Mouse (Mus musculus): Measurements from ENCODE around the gene Kxd1. TPM values are rescaled to one million over a fixed set of nuclear protein-coding genes. Genes with fewer than 3 reads are reported as not detected.

Kxd1 gene
- polyA plus RNA-seq, 1 experiment from 2014 or later, result 77.6 TPM

- 33% methylated on average over 10 of the region's 10 CpGs for WGBS
- H3K4me2 ChIP-seq (ENCODE audit: low read depth, low read length), result no peak overlapping the region
- ATAC-seq (replicated peaks; ENCODE audit: extremely low read depth, insufficient read depth, low FRiP score), result peak; percentile 62
- H3K9me3 ChIP-seq (replicated peaks; ENCODE audit: control insufficient read depth, low read length), result no peaks in the 10 kb centered on the region
- no peak overlapping the region for H3K27ac ChIP-seq (ENCODE audit: low read length)
- peaks cover 28% of the 10 kb centered on the region for H3K4me1 ChIP-seq (ENCODE audit: control insufficient read depth, insufficient read depth, low read length)
- no peak overlapping the region for H3K4me3 ChIP-seq (ENCODE audit: low read length)
- no peaks in the 10 kb centered on the region for H3K27me3 ChIP-seq (ENCODE audit: control insufficient read depth, insufficient read depth, low read length)
- no peaks in the 10 kb centered on the region for H3K36me3 ChIP-seq (ENCODE audit: control insufficient read depth, insufficient read depth)
- H3K9ac ChIP-seq (ENCODE audit: low read length), result no peak overlapping the region
Observed at GRCm38 (mm10) chr8:70469295-70469916, 58.4 kb downstream of the Kxd1 start.

DNA sequence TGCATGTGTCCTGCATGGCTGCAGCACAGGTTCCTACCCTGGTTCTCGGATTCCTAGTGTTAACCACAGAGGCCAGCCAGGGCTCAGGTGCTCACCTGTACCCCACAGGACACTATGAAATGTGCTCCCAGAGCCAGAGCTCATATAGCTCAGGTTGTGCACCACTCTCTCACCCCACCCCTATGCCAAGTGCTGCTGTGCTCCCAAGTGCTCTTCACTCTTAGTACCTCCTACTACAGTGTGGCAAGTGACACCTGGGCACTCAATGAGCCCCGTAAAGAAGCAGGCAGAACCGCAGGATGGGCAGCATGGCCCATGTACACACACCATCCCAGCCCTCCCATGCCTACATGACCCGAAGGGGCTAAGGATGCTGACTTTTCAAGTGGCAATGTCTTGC lies 59.0 kb downstream of the Kxd1 start:
- Histone ChIP-seq H3K4me2 (ENCODE audit: low read depth, low read length) (no peak overlapping the region), H3K27me3 (ENCODE audit: control insufficient read depth, insufficient read depth, low read length) (no peaks in the 10 kb centered on the region), H3K27ac (ENCODE audit: low read length) (no peak overlapping the region), H3K4me1 (ENCODE audit: control insufficient read depth, insufficient read depth, low read length) (peaks cover 28% of the 10 kb centered on the region), H3K4me3 (ENCODE audit: low read length) (no peak overlapping the region), H3K36me3 (ENCODE audit: control insufficient read depth, insufficient read depth) (no peaks in the 10 kb centered on the region), H3K9me3 (replicated peaks; ENCODE audit: control insufficient read depth, low read length) (no peaks in the 10 kb centered on the region), H3K9ac (ENCODE audit: low read length) (no peak overlapping the region)
- no peak for ATAC-seq (replicated peaks; ENCODE audit: extremely low read depth, insufficient read depth, low FRiP score)
- 83% methylated on average over 4 of the region's 4 CpGs for WGBS

DNA sequence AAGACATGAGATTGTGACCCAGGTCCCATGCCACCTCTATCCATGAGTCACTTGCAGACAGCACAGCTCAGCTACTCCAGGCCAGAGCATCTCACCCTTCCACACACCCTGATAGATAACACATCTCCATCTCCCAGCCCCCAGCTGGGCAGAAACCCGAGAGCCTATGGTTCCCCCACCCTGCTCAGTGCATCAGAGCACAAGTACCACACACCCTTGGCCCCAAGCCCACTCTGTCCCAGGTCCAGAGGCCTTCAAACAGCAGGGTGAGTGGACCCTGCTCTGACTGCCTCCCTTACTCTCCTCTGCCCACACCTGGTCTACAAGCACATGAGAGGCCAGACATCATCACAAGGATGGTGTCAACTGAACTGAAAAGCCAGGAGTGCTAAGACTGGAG lies 59.8 kb downstream of the Kxd1 start:
- H3K4me1 ChIP-seq (ENCODE audit: control insufficient read depth, insufficient read depth, low read length), result peaks cover 28% of the 10 kb centered on the region
- no peaks in the 10 kb centered on the region for H3K36me3 ChIP-seq (ENCODE audit: control insufficient read depth, insufficient read depth)
- no peak overlapping the region for H3K4me3 ChIP-seq (ENCODE audit: low read length)
- no peaks in the 10 kb centered on the region for H3K9me3 ChIP-seq (replicated peaks; ENCODE audit: control insufficient read depth, low read length)
- no peak overlapping the region for H3K27ac ChIP-seq (ENCODE audit: low read length)
- no peak for ATAC-seq (replicated peaks; ENCODE audit: extremely low read depth, insufficient read depth, low FRiP score)
- no peaks in the 10 kb centered on the region for H3K27me3 ChIP-seq (ENCODE audit: control insufficient read depth, insufficient read depth, low read length)
- WGBS, result 37% methylated on average over 1 of the region's 1 CpGs
- no peak overlapping the region for H3K4me2 ChIP-seq (ENCODE audit: low read depth, low read length)
- H3K9ac ChIP-seq (ENCODE audit: low read length), result no peak overlapping the region

- WGBS, result 60% methylated on average over 5 of the region's 5 CpGs
- ATAC-seq (replicated peaks; ENCODE audit: extremely low read depth, insufficient read depth, low FRiP score), result no peak
- H3K9me3 ChIP-seq (replicated peaks; ENCODE audit: control insufficient read depth, low read length), result no peaks in the 10 kb centered on the region
- H3K4me1 ChIP-seq (ENCODE audit: control insufficient read depth, insufficient read depth, low read length), result peaks cover 28% of the 10 kb centered on the region
- H3K9ac ChIP-seq (ENCODE audit: low read length), result no peak overlapping the region; the same call in 1 of the 2 replicates
- no peak overlapping the region for H3K4me2 ChIP-seq (ENCODE audit: low read depth, low read length)
- H3K27me3 ChIP-seq (ENCODE audit: control insufficient read depth, insufficient read depth, low read length), result no peaks in the 10 kb centered on the region
- no peaks in the 10 kb centered on the region for H3K36me3 ChIP-seq (ENCODE audit: control insufficient read depth, insufficient read depth)
- H3K4me3 ChIP-seq (ENCODE audit: low read length), result no peak overlapping the region
- H3K27ac ChIP-seq (ENCODE audit: low read length), result no peak overlapping the region
Observed at GRCm38 (mm10) chr8:70467229-70467725, 60.5 kb downstream of the Kxd1 start.

- no peak overlapping the region for H3K9ac ChIP-seq (ENCODE audit: low read length)
- ATAC-seq (replicated peaks; ENCODE audit: extremely low read depth, insufficient read depth, low FRiP score), result no peak
- no peak overlapping the region for H3K27ac ChIP-seq (ENCODE audit: low read length)
- H3K36me3 ChIP-seq (ENCODE audit: control insufficient read depth, insufficient read depth), result no peaks in the 10 kb centered on the region
- no peak overlapping the region for H3K4me2 ChIP-seq (ENCODE audit: low read depth, low read length)
- H3K27me3 ChIP-seq (ENCODE audit: control insufficient read depth, insufficient read depth, low read length), result no peaks in the 10 kb centered on the region
- H3K4me3 ChIP-seq (ENCODE audit: low read length), result no peak overlapping the region
- H3K4me1 ChIP-seq (ENCODE audit: control insufficient read depth, insufficient read depth, low read length), result peaks cover 28% of the 10 kb centered on the region
- 44% methylated on average over 11 of the region's 11 CpGs for WGBS
- H3K9me3 ChIP-seq (replicated peaks; ENCODE audit: control insufficient read depth, low read length), result no peaks in the 10 kb centered on the region
Observed at GRCm38 (mm10) chr8:70466771-70467170, 61.0 kb downstream of the Kxd1 start.

DNA sequence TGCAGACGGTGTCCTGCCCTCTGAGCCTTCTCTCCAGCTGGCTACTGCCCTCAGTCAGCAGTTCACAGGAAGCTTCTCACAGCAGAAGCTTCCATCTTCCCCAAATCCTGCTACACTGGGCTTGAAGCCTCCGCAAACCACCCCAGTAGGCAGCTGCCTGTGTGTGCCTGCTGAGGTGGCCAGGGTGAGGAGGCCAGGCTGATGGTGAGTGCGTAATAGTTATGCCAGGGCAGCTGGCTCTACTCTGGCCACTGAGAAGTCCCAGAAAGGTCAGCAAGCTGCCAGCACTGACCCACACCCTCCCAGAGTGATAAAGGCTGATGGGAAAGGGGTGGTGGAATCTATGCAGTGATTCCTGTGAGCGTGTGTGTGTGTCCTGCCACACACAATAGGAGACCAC lies 61.5 kb downstream of the Kxd1 start:
- Histone ChIP-seq H3K9ac (ENCODE audit: low read length) (no peak overlapping the region), H3K4me2 (ENCODE audit: low read depth, low read length) (no peak overlapping the region), H3K9me3 (replicated peaks; ENCODE audit: control insufficient read depth, low read length) (no peaks in the 10 kb centered on the region), H3K27ac (ENCODE audit: low read length) (no peak overlapping the region), H3K36me3 (ENCODE audit: control insufficient read depth, insufficient read depth) (no peaks in the 10 kb centered on the region), H3K4me3 (ENCODE audit: low read length) (no peak overlapping the region), H3K27me3 (ENCODE audit: control insufficient read depth, insufficient read depth, low read length) (no peaks in the 10 kb centered on the region), H3K4me1 (ENCODE audit: control insufficient read depth, insufficient read depth, low read length) (peaks cover 32% of the 10 kb centered on the region)
- WGBS, result 75% methylated on average over 4 of the region's 4 CpGs
- no peak for ATAC-seq (replicated peaks; ENCODE audit: extremely low read depth, insufficient read depth, low FRiP score)

GRCm38 (mm10) chr8:70465701-70466100 lies 62.1 kb downstream of the Kxd1 start:
- Histone ChIP-seq H3K4me1 (ENCODE audit: control insufficient read depth, insufficient read depth, low read length) (peaks cover 38% of the 10 kb centered on the region), H3K27ac (ENCODE audit: low read length) (no peak overlapping the region), H3K4me2 (ENCODE audit: low read depth, low read length) (no peak overlapping the region), H3K9ac (ENCODE audit: low read length) (no peak overlapping the region), H3K27me3 (ENCODE audit: control insufficient read depth, insufficient read depth, low read length) (no peaks in the 10 kb centered on the region), H3K9me3 (replicated peaks; ENCODE audit: control insufficient read depth, low read length) (no peaks in the 10 kb centered on the region), H3K36me3 (ENCODE audit: control insufficient read depth, insufficient read depth) (no peaks in the 10 kb centered on the region), H3K4me3 (ENCODE audit: low read length) (no peak overlapping the region)
- 96% methylated on average over 4 of the region's 4 CpGs for WGBS
- ATAC-seq (replicated peaks; ENCODE audit: extremely low read depth, insufficient read depth, low FRiP score), result no peak

GRCm38 (mm10) chr8:70464162-70464561 lies 63.6 kb downstream of the Kxd1 start:
- H3K27me3 ChIP-seq (ENCODE audit: control insufficient read depth, insufficient read depth, low read length), result no peaks in the 10 kb centered on the region
- H3K4me1 ChIP-seq (ENCODE audit: control insufficient read depth, insufficient read depth, low read length), result peaks cover 31% of the 10 kb centered on the region
- no peak overlapping the region for H3K9ac ChIP-seq (ENCODE audit: low read length)
- H3K4me3 ChIP-seq (ENCODE audit: low read length), result no peak overlapping the region
- no peaks in the 10 kb centered on the region for H3K36me3 ChIP-seq (ENCODE audit: control insufficient read depth, insufficient read depth)
- 88% methylated on average over 6 of the region's 6 CpGs for WGBS
- H3K9me3 ChIP-seq (replicated peaks; ENCODE audit: control insufficient read depth, low read length), result no peaks in the 10 kb centered on the region
- no peak overlapping the region for H3K27ac ChIP-seq (ENCODE audit: low read length)
- no peak for ATAC-seq (replicated peaks; ENCODE audit: extremely low read depth, insufficient read depth, low FRiP score)
- H3K4me2 ChIP-seq (ENCODE audit: low read depth, low read length), result no peak overlapping the region

GRCm38 (mm10) chr8:70463306-70463705 lies 64.5 kb downstream of the Kxd1 start:
- no peak overlapping the region for H3K27ac ChIP-seq (ENCODE audit: low read length)
- WGBS, result 62% methylated on average over 4 of the region's 4 CpGs
- no peak overlapping the region for H3K4me2 ChIP-seq (ENCODE audit: low read depth, low read length)
- no peak overlapping the region for H3K9ac ChIP-seq (ENCODE audit: low read length)
- H3K4me1 ChIP-seq (ENCODE audit: control insufficient read depth, insufficient read depth, low read length), result peaks cover 26% of the 10 kb centered on the region
- no peaks in the 10 kb centered on the region for H3K36me3 ChIP-seq (ENCODE audit: control insufficient read depth, insufficient read depth)
- H3K4me3 ChIP-seq (ENCODE audit: low read length), result no peak overlapping the region
- H3K9me3 ChIP-seq (replicated peaks; ENCODE audit: control insufficient read depth, low read length), result no peaks in the 10 kb centered on the region
- ATAC-seq (replicated peaks; ENCODE audit: extremely low read depth, insufficient read depth, low FRiP score), result no peak
- no peaks in the 10 kb centered on the region for H3K27me3 ChIP-seq (ENCODE audit: control insufficient read depth, insufficient read depth, low read length)

Data from heart, embryonic 16.5 days (tissue).